Mouse (Mus musculus) megakaryocyte-erythroid progenitor cell, adult 5-6 weeks (primary cell): ENCODE results near the gene Eps8. TPM values are rescaled to one million over a fixed set of nuclear protein-coding genes. Genes with fewer than 3 reads are reported as not detected.

ENCODE experiments used
- ATAC-seq: replicated peaks from 2 replicates; pipeline ENCODE4 v1.8.0; 2016; ENCODE audit warnings: mild to moderate bottlenecking, inconsistent platforms; ENCODE audit not compliant: severe bottlenecking, poor library complexity, low FRiP score, low TSS enrichment
- total RNA-seq, 2 experiments: library from RNA; stranded (forward) in 1 of 2; stranded (reverse) in 1 of 2; fragments of 200-1000, 215-1000 nt in 1 of 2; fragments of >200 nt in 1 of 2; fragmentation: Nextera tagmentation in 1 of 2; gene quantifications; 2 replicates each; pipeline ENCODE4 v1.2.3; 2014 to 2017

Eps8 gene
- total RNA-seq, 2 experiments from 2014 or later, result 0.92 TPM; not detected in 1

- no peak for ATAC-seq
These were observed 112.2 kb downstream of the Eps8 start for GRCm38 (mm10) chr6:137542231-137543152.

DNA sequence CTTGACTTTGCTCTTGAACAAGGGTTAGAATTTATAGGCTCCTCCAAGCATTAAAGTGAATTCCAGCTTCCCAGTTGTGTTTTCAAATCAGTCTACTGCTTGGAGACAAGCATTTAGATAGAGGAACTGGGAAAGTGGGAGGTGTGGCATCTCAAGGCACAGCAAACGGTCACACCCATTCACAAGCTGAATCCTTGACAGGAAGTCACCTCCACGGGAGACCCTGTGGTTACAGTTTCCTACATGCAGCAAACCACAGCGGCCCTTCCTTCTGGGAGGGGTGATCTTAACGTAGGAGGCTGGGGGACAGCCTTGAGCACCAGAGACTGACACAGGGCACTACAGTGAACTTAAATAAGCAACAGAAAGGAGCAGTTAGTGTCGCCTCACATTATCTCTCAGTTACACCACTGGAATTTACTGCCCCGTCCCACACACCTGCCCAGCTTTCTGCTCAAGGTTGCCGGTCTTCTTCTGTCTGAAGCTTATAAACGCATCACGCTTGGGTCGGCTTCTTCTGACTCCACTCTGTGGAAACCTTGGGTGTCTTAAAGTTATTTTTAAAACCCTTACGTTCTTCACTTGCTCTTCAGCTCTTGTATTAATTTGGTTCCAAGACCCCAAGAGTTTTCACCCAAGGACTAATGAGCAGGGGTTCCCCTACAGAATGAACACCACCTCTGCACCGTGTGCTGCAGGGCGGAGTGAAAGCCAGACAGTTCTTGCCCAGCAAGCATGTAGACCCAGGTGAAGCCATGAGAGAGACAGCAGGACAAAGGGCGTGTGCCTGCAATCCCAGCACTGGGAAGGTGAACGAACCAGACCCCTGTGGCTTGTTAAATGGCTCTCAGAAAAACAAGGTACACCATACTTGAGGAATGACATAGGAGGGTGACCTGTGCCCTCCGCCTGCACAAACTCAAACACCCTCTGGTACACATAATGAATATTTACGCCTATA lies 113.2 kb downstream of the Eps8 start:
- ATAC-seq, result peak; percentile 88

GRCm38 (mm10) chr6:137540800-137541199 lies 113.9 kb downstream of the Eps8 start:
- no peak for ATAC-seq

- ATAC-seq, result no peak
These were observed 114.3 kb downstream of the Eps8 start for GRCm38 (mm10) chr6:137540346-137540745.

DNA sequence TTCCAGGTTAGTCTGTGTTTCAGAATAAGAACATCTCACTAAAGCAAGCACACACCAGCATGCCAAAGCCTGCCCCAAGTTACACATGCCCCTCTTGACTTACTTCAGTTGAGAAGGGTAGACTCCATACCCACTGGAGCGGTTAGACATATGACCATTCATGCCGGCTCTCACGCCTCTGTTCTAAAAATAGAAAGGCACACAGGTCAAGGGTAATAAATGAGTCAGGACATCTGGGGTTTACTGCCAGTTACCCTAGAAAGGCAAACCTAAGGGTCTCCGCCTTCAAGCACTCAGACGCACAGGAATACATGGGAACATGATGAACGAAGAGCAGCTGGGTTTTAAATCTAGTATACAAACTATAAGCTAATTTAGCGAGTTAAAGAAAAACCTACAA lies 115.5 kb downstream of the Eps8 start:
- ATAC-seq, result no peak

- no peak for ATAC-seq
These were observed 121.9 kb downstream of the Eps8 start for GRCm38 (mm10) chr6:137532758-137533157.

GRCm38 (mm10) chr6:137525769-137526168 lies 128.9 kb downstream of the Eps8 start:
- no peak for ATAC-seq

GRCm38 (mm10) chr6:137520343-137520704 lies 134.4 kb downstream of the Eps8 start:
- no peak for ATAC-seq

DNA sequence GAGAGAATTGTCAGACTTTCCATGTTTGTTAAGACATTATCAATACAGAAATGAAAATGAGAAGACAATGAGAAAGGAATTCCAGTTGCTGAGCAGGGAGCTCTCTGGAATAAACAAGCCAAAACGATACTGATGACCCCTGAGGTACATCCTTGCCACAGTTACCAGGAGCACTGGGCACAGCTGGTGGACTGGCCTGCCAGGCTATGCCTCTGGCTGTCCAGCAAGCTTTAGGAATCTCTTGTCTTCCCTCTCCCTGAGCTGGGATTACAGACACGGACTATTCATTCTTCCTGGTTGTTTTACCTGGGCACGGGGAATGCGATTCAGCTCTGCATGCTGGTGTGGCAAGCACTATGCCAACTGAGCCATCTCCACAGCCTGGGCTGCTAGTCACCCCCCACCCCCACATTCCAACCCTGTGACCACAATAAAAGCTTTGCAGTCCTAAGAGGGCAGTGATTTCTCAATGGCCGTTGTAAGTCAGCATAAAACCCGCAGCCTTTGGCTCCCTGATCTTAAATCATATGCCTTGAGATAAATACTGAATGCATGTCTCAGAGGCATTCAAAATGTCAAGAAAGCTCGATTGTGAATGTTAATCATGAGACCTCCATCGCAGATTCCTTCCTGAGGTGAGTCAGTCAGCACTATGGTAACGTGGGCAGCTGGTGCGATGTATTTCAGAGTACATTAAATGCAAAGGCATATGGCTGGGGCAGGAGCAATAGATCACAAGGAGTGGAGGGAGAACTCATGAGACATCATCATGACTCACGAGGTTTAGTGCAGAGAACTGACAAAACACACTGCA lies 134.9 kb downstream of the Eps8 start:
- no peak for ATAC-seq

- ATAC-seq, result no peak
These were observed 139.8 kb downstream of the Eps8 start for GRCm38 (mm10) chr6:137514872-137515271.

DNA sequence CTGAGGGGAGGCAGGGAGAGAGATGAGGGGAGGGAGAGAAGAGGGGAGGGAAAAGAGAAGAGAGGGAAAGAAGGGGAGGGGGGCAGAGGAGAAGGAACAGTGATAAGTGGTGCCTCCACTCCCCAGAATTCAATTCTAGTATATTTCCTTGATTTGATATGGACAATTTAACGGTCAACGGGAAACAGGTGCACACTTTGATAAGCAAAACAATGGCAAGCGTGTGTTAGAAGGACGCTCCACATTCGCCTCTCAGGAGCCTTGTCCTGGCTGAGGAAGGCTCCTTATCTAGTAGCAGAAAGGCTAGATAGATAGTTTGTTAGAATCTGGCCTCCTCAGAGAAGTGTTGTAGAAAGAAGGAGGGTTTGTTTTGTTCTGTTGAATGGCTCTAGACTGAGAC lies 141.9 kb downstream of the Eps8 start:
- ATAC-seq, result peak; percentile 86

- no peak for ATAC-seq
These were observed 145.2 kb downstream of the Eps8 start for GRCm38 (mm10) chr6:137509341-137510045.

DNA sequence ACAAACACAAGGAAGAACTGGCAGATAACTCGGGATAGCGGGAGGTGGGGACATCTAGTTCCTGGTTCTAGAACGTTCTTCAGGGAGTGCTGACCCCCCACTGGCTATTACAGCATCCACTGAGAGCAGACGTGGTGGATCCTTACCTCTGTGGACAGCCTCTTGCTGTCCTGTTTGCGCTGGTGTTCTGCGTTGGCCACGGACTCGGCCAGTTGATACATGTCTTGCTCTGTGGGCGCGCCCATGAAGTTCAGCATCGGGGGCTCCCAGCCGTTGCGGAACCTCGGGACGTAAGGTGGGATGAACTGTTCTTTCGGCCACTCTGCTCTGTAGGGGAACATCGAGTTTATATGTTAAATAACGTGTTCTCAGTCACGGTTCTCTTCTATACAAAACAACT lies 145.7 kb downstream of the Eps8 start:
- ATAC-seq, result no peak

DNA sequence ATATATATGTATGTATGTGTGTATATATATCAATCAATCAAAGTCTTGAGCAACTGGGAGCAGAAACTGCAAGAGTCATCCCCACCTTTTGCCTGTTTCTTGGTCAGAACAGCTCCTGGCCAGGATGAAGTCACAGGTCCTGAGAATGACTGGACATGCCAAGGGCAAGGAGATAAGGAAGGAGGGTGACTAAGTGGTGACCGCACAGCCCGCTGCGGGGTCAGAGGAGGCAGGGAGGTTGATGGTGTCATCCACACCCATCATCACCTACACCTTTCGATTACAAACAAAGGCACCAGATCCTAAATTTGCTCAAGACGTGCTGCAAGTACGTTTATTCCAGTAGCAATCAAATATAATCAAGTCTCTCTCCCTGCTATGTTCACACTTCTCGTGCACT lies 148.1 kb downstream of the Eps8 start:
- no peak for ATAC-seq

DNA sequence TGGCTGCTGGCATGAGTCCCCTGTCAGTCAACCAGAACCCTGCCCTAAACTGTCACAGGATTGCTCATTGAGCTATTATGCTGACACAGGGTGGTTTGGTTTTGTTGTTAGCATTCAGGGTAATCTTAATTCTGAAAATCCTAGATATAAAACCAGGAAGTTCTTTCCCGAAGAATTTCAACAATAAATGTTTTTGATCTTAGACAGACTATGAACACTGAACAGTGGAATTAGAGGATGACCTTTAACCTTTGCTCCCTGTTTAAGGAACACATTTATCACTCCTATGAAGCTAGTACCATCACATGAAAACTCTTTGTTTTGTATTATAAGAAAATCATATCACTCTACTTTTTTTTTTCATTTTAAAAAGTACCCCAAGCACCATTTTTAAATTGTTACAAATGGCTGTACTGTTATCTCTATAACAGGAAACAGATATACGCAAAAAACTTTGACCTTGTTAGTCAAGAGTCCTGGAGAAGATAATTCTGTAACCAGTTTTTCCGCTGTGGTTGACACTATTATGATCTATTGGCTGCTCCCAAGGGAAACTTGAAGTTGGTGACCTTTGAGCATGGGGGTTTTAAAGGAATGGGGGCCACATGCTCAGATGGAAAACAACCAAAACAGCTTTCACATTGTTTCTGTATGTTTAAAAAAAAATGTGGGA lies 149.0 kb downstream of the Eps8 start:
- ATAC-seq, result no peak

GRCm38 (mm10) chr6:137504052-137504451 lies 150.6 kb downstream of the Eps8 start:
- no peak for ATAC-seq

GRCm38 (mm10) chr6:137503462-137503861 lies 151.2 kb downstream of the Eps8 start:
- 0 out of 2 replicates have a peak, but pooled peaks have one; percentile 10 for ATAC-seq

GRCm38 (mm10) chr6:137503009-137503408 lies 151.7 kb downstream of the Eps8 start:
- ATAC-seq, result no peak
